Mouse (Mus musculus): Measurements from ENCODE around the gene Tmem242. TPM values are rescaled to one million over a fixed set of nuclear protein-coding genes. Genes with fewer than 3 reads are reported as not detected.
A peak's percentile ranks its signal among the peaks of the same experiment; 100 is the strongest.
"Not testable (repeated sequence)": the region's sequence is repeated elsewhere in the genome, so short reads cannot be mapped to it uniquely, and the experiment has no call there.

Gene Tmem242
- total RNA-seq (2021): 100 to 1,000 TPM; 172 to 185 TPM
- long read RNA-seq, experiment 1, transcript Tmem242-201 (4 exons, 948 nt): major isoform, 94 of 144 reads
- long read RNA-seq, experiment 1, partial matches to known transcripts: 46 of 144 reads
- long read RNA-seq, experiment 1, other reads (novel, unspliced or antisense): 4 of 144 reads
- long read RNA-seq, experiment 2, transcript Tmem242-201 (4 exons, 948 nt): major isoform, 49 of 82 reads
- long read RNA-seq, experiment 2, partial matches to known transcripts: 2 of 82 reads
- long read RNA-seq, experiment 2, other reads (novel, unspliced or antisense): 31 of 82 reads

DNA sequence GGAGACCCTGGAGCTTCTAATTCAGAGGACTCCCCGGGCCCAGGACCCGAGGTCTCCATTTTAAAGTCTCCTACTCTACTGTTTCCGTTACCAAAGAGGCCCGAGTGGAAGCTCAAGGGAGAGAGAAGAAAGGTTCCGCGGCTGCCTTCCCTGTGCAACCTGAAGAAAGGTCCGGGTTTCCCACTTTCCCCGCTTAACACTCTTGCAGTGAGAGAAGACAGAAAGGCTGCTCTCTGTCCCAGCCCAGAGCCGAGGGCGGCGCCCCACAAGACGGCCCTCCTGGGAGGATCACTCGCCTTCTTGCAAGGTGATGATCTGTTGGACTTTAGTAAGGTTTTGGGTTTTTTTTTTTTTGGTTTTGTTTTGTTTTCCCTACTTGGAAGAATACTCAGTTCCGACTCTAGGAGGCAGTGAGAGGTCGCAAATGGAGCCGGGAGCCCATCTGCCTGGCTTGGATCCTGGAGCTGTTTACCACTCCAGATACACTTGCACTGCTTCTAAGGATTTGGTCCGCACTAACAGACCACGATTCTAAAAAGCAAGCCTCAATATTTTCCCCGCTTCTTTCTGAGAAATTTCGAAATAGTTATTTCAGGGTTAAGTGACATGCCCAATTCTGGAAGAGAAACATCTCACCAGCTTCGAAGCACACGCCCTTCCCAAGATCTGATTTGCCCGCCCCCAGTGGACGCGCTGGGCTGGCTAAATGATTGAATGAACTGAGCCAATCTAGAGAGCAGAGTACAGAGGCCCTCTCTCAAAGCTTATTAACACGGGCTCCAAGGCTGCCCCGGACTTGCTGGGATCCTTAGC is at the start of gene Tmem242:
TSS of gene Tmem242 (minus strand) at position 101 of the 813 bp plus-strand sequence.
- DNase-seq: peak; percentile 90 to 98

DNA sequence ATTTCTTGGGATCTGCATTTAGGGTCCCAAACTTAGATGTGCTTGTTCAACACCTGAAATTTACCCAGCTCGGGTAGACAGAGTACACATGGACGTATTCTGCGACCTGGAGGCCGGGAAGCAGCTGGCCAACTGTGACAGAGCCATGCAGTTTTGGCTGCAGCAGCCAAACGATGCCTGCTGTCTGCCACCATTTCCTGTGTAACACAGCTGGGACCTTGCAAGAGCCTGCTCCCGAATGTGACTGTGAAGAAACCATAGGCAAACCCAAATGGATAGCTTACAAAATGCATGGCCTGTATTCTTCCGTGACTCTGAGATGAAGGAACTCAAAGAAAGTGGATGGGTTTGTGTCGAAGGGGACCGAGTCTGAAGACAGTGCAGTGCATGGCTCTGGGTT is 48.1 kb upstream of the Tmem242 start:
- no peak for DNase-seq

DNA sequence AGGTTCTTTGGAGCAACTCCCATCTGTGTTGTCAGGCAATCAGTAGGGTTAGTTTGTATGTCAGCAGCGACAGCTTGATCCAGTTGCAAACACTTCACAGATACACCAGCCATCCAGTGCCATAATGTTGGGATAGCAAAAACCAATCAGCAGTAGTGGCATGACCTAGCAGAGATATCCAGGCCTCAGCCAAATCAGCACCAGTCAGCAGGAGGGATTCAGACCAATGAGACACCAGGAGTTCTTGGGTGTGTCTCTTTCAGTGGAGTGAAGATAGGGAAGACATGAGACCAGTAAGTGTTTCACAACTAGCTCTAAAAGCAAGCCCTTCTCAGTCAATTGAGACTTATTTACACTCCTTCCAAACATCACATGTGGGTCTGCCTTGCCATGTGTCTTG is 44.6 kb upstream of the Tmem242 start:
- DNase-seq: no peak

DNA sequence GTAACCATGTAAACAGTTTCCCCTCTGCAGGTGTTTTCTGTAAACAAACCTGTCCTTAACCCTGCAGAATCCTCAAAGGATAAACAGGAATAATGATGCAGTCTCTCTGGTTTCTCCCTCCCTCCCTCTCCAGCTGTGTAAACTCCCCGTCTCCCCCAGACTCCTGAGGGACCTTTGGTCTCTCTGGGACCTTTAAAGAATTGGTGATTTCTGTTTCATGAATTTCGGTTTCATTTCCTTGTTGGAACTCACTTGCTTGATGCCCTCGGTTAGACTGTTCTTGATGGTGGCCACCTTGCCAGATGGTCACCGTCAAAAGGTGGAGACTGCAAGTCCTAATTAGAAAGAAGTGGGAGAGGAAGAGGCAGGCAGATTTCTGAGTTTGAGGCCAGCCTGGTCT is 43.4 kb upstream of the Tmem242 start:
- no peak for DNase-seq

DNA sequence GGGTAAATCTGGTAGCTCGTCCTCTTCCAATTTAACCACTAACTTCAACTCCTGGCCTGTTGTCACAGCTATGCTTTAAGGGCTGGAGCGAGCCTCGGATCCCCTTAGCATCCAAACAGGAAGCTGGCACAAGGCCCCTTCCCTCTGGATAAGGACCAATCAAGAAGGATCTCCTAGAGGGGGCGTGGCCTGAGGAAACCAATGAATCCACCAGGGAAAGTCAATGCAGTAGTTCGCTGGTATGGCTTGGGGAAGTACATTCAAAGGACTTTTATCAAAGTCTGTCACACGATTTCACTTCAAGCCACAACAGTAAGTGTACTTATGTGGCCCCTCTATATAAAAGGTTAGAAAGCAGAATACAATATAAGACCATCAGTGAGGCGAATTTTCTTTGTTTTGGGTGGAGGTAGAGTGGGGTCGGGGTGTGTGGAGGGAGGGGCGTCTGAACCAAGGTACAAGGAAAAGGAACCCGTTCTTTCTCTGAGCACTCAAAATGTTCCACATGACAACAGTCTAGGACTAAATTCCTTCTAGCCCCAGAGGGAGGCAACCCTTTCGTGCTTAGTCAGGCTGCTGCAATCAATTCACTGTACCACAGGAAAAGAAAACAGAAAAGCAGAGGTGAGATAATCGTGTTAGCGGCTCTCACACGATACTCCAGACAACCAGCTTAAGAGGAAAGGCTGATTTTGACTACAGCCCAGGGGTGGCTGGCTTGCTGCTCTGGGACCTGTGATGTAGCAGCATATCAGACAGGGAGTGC is 36.1 kb upstream of the Tmem242 start:
- DNase-seq: no peak

DNA sequence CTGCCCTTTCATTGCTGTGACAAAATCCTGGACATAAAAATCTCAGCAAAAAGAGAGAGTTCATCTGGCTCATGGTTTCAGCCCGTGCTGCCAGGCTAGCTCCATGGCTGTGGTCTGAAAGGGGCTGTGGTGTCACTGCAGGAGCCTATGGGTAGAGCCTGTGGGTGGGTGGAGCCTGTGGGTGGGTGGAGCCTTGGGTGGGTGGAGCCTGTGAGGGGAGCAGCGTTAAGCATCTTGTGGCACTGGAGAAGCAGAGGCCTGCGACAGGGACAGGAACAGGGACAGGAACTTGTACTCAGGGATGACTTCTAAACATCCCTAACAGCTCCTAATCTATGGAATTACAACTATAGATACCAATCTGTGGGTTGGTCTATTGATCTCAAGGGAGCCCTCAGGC is 32.2 kb upstream of the Tmem242 start:
- DNase-seq: no peak

DNA sequence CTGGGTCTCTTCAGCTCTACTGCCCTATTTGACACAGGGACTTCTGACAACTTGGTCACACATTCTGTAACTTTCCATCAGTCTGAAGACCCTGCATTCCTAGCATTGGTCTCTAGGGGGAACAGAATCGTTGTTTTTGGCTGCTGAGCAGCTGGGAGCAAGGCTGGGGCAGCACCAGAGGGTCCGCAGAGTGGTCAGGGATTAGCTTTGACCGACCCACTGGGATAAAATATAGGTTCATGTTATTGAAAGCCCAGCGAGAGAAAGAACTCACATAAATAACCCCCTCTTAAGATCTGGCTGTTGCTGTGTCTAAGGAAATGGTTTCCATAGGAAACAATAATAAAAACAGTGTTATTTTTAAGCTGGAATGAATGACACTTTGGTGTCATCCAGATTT is 27.1 kb upstream of the Tmem242 start:
- DNase-seq: no peak

DNA sequence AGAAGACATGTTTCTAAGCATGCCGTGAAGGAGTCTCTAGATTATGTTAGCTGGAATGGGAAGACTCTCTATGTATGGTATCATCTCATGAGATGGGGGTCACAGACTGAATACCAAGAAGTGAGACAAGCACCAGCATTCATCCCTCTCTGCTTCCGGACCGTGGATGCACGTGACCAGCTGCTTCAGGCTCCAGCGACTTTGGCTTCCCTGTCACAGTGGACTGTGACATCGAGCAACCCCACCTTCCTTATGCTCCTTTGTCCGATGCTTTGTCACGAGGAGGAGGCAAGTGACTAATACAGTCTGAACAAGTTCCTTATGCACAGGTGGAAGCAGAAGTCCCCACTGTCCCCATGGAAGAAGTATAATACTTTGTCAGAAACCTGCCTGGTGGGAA is 26.7 kb upstream of the Tmem242 start:
- DNase-seq: no peak

DNA sequence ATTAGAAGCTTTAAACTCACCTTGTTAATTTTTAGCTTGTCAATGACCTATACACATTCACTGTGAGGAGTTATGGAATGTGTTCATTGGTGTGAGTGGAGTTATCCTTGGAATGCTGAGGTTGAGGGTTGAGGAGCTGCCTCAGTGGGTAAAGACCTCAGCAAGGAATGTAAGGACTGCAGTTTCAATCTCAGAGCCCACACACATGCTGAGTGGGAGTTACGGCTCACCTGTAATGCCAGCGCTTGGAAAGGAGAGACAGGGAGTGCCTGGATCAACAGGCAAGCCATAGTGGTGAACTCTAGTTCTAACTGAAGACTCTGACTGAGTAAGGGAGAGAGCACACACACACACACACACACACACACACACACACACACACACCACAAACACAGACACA is 23.9 kb upstream of the Tmem242 start:
- DNase-seq: no peak

DNA sequence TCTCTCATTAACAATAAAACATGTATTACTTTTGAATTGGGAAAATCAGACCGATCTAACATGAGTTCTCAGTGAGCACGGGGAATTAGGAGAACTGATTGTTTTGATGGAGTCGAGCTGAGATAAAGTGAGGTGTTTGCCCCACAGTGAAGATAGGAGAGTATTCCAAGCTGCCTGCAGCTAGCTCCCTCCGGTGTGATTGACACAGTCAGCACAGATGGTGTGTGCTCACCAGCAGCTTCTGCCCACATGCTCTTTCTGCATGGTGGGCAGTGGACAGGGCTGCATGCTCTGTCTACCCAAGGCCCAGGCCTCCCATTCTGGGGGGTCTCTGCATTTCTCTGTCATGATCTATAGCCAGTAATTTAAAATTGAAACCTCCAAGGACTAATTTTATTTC is 13.6 kb upstream of the Tmem242 start:
- DNase-seq: no peak

DNA sequence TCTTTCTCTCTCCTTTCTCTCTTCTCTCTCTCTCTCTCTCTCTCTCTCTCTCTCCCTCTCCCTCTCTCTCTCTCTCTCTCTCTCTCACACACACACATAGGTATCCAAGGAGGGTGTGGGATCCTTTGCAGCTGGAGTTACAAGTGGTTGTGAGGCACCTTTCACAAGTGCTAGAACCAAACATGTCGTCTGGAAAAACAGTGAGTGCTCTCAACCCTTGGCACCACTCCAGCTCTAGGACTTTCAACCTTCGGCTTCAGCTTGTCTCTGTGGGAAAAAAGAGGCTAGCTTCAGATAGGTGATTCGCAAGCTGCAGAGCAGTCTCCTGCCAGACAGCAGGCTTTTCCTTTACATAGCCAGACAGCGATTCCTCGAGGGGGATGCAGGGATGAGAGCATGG is 3.7 kb upstream of the Tmem242 start:
- peak in 1 of 2 experiments; percentile 37 for DNase-seq

DNA sequence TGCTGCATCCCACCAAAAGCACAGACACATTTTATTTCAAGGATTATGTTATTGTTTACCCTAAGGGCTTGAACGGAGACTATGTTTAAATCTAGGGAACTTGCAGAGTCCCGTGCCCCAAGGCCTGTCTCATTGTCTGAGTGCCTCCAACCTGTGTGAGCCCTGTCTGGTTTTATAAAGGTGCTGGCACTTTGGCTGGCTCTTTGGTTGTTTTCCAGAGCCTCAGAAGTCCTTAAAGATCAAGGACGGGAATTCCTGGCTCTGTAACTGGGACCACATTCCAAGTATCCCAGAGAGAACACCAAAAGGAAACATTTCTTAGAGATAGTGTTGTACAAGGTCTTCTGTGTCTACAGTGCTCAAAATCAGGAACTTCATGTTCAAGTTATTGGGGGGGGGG is 3.2 kb upstream of the Tmem242 start:
- no peak for DNase-seq

DNA sequence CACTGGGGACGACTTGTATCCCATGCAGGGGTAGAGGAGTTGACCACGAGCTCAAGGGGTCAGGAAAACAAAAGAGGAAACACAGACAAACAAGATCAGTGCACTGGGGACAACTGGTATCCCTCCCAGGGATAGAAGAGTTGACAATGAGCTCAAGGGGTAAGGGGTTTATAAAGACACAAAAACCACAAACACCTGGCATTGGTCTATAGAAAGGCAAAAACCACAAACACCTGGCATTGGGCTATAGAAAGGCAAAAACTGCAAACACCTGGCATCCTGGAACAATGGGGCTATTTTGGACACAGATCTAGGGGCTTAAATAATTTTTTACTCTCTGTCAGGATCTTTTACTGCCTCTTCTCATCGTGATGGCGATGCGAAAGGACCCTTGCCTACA is 2.3 kb upstream of the Tmem242 start:
- not testable (repeated sequence) for DNase-seq

DNA sequence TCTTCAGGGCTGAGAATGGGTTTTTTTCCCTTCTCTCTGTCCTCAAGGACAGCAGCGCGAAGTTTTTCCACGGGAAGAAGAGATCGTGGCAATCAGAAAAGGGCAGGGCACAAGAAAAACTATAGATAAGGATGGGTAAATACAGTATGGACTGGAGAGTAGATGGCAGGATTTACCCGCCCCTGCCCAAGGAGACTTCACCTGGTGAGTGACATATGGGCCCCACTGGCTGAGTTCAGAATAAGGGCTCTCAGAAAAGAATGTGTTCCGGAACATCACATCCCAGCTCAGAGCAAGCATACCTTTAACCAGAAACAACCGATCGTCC is 264 bp downstream of the Tmem242 start:
- no peak for DNase-seq

DNA sequence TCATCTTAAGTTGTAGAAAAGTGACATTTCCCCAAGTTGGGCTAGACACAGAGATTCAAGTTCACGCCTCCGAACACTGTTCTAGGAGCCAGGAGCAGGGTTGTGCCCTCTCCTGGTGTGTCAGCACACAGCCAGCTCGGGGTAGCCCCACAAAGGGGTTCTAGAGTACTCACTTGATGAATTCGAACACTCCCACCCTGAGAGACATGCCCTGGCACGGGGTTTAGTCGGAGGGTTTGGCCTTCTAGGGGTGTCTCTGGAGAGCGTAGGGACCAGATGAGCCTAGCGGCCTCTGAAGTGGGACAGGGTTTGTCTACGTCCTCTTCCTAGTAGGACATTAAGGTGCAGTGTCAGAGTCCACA is 10.3 kb downstream of the Tmem242 start:
- no peak for DNase-seq

DNA sequence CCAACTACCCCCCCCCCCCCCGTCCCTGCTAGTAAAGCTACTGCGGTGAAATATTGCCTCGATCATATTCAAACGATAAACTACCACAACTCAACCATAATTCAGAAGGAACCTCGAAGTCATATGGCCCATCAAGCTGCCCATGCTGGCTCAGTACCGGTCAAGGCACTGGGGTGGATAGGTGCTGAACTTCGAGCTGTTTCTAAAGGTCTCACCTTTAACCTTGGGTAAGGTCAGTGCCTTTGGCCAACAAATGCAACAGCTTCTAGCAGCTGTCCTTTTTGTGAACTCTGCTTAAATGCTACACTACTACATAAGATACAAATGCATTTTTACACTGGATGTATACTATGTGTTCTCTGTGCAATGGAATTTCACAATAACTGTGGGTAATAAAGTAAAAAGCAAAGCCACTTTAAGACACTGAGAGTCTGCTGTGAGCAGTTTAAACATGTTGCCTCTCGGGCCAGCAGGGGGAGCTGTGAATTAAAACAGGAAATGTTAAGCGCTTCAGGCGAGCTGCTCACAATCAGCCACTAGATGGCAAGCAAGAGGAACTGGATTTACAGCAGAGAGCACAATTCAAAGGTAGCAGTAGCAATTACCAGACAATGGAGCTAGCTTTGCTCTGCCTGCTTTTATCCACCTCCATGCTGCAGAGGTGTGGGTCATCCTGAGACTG is 10.8 kb downstream of the Tmem242 start:
- peak; percentile 90 to 98 for DNase-seq

DNA sequence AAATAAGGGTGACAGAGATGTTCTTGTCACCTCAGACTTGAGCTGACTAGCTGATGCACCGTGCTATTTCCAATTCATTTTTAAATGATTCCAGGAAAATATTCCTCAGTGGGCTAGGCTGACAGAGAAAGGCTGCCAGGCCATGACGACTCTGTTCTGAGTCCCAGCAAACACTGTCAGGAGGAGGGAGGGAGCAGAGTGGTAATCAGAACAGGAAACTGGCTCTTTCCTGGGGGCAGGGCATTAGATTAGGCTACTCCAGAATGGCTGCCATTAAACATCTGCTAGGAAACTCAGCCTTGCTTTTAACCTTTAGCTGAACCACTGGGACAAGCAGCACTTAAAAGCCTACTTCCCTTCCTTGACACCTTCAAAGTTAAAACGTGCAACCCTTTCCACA is 14.9 kb downstream of the Tmem242 start:
- peak; percentile 25 to 29 for DNase-seq

DNA sequence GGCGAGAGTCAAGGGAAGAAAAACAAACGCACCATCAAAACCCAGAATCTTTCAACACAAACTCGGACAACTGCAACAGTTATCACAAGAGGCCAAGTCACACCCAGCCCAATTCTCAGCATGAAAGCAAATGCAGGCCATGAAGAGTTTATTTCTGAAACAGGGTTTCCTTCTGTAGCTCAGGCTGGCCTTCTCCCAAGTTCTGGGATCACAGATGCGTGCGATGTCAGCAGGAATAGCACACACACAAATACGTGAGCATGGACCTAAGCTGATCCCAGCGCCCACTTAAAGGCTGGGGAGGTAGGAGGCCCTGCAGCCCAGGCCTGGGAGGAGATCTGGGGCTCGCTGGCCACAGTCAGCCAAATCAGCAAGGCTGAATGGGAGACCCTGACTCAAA is 15.9 kb downstream of the Tmem242 start:
- no peak for DNase-seq

DNA sequence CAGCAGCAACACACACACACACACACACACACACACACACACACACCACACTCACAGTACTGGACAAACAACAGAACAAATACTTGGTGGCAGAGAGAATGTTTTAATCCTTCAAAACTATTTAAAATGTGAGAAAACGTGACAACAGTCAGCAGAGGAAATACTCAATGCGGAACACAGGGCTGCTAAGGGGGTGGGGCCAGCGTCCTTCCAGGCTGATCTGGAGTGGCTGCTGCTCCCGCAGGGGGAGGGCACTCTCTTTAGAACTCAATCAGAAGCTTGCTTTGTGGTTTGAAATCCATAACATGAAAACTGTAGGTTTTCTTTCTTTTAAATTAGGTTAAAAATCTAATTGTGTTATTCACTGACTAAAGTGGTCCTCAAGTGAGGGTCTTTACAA is 18.2 kb downstream of the Tmem242 start:
- no peak for DNase-seq

DNA sequence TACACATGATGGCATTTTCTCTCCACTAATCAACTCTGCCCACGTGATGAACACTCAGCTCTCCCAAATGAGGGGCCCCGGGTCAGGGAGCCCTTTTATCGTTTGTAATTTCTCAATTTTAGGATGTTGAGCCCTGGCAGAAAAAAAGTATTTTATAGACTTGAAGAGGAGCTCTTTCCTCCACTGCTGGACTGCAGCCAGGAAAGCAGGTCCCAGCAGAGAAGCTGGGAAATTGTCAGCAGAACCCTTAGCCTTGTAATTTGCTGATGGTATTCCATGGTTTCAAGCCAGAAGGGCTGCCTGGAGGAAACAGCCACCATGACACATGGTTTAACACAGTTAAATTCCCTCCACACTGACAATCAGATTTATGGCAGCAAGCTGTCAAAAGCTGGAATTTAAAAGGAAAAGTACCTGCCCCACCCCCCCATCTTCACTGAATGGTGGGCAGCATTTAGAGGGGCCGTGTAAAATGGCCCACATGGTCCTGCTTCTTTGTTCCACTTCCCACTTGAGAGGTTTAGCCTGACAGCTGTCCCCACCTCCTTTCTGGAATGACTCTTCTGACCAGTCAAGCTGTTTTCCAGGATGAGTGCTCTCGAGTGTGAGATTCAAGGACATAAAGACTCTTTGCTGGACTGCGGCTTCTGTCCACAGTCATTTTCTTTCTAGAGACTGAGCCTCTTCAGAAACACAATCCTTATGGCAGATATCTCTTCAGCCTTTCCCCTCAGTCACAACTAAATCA is 20.1 kb downstream of the Tmem242 start:
- DNase-seq: no peak

DNA sequence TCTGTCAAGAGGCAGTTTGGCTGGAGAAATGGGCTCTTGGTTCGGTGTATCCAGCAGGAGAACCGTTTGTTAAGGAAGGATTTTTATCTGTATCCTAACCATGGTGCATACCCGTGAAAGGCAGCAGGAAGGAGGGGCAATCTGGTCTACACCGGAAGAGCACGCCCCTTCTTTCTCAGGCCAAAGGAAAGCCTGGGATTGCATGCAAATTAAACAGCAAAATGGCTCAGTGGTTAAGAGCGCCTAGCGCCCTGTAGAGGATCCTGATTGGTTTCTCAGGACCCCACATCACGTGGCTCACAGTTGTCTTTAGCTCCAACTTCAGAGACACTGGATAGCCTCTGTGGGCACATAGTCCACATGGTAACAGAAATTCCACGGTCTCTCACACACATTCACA is 21.0 kb downstream of the Tmem242 start:
- no peak for DNase-seq

DNA sequence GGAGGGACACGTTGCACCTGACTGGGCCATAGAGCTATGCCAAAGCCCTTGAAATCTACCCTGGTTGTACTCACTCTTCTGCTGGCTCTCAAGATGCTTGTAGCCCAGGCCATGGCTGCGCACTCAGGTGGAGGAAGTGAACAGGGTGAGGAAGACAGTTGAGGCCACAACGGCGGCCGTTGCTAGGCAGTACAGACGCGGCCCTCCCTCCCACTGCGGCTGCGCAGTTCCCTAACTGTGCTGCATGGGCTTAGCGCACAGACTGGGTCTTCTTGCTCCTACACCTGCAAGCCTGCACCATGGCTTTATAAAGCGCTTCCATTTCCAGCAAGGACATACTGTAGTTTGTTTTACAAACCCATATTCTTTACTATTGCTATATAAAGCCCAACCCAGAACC is 21.5 kb downstream of the Tmem242 start, which contains the start of gene Ldhal6b:
TSS of gene Ldhal6b (minus strand) at position 223 of the 400 bp plus-strand sequence.
- DNase-seq: no peak

Data from heart, adult 18-20 months (tissue).